Mouse (Mus musculus): ENCODE measurements around the gene Carmil2. TPM values are rescaled to one million over a fixed set of nuclear protein-coding genes. Genes with fewer than 3 reads are reported as not detected.
A peak's percentile ranks its signal among the peaks of the same experiment; 100 is the strongest.

Carmil2 gene
- polyA plus RNA-seq, 1 experiment from 2014 or later: 0.41 TPM

DNA sequence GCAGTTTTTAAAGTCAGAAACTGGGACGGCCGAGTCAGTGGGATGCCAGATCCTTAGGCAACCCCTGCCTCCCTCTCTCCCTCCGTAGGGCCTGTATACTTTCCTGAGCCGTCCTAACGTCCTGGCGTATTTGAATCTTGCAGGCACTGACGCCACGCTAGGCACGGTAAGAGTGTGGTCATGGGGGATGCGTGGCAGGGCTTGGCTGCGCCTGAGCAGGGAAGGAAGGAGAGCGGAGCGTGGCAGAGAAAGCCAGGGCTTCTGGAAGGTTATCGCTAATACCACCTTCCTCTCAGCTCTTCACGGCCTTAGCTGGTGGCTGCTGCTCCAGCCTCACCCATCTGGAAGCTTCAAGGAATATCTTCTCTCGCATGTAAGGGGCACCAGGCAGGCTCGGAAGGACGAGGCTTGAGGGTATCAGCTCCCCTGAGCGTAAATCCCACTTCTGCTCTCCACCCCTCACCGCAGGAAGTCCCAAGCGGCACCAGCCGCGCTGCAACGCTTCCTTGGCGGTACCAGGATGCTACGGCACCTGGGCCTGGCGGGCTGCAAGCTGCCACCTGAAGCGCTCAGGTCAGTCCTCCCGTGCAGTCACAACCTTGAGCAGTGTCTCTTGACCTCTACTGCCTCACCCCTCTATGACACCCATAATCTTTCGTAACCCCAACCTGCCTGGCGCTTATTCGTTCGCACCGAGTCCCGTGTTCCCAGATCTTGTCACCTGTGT lies 3.3 kb downstream of the Carmil2 start:
- Histone ChIP-seq H3K36me3 (ENCODE audit: control insufficient read depth, insufficient read depth, low read length) (peaks cover 2% of the 10 kb centered on the region), H3K27ac (replicated peaks in 1 of 2; ENCODE audit: control insufficient read depth in 1 of 2, insufficient read depth in 1 of 2, low read depth in 2 of 2, low read length in 2 of 2) (no peak overlapping the region), H3K9me3 (ENCODE audit: control insufficient read depth, low read length) (peaks cover 4% of the 10 kb centered on the region; the same call in 1 of the 2 replicates), H3K4me3 (ENCODE audit: control insufficient read depth in 1 of 2, insufficient read depth in 1 of 2, low read depth in 1 of 2, low read length in 2 of 2) (no peak overlapping the region), H3K4me2 (ENCODE audit: low read length) (no peak overlapping the region), H3K9ac (ENCODE audit: low read length) (no peak overlapping the region), H3K4me1 (ENCODE audit: control insufficient read depth in 2 of 2, insufficient read depth in 2 of 2, low read length in 2 of 2) (peaks cover 5 to 15% of the 10 kb centered on the region in 2 experiments; a peak in 2 of 4 replicates), H3K27me3 (ENCODE audit: control insufficient read depth, insufficient read depth, low read length) (peaks cover 15% of the 10 kb centered on the region)
- 52% methylated on average over 34 of the region's 35 CpGs for WGBS
- no peak for ATAC-seq (ENCODE audit: insufficient number of reproducible peaks, insufficient read depth, low FRiP score, low read depth)

DNA sequence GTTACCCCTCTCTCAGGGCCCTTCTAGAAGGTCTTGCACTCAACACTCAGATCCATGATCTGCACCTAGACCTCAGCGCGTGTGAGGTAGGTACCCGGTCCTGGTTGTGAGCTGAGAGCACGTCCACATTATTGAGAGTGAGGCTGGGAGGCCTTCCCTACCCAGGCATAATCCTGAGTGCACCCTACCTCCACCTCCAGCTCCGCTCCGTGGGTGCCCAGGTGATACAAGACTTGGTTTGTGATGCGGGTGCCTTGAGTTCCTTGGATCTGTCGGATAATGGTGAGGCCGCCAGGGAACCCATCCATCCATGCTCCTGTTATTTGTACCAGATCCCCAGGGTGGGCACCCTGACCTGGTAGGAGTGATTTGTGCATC lies 3.9 kb downstream of the Carmil2 start:
- Histone ChIP-seq H3K4me2 (ENCODE audit: low read length) (no peak overlapping the region), H3K36me3 (ENCODE audit: control insufficient read depth, insufficient read depth, low read length) (no peaks in the 10 kb centered on the region), H3K4me1 (ENCODE audit: control insufficient read depth in 2 of 2, insufficient read depth in 2 of 2, low read length in 2 of 2) (peaks cover 5 to 15% of the 10 kb centered on the region in 2 experiments; a peak in 2 of 4 replicates), H3K9ac (ENCODE audit: low read length) (no peak overlapping the region), H3K9me3 (ENCODE audit: control insufficient read depth, low read length) (peaks cover 4% of the 10 kb centered on the region; the same call in 1 of the 2 replicates), H3K27ac (replicated peaks in 1 of 2; ENCODE audit: control insufficient read depth in 1 of 2, insufficient read depth in 1 of 2, low read depth in 2 of 2, low read length in 2 of 2) (no peak overlapping the region), H3K4me3 (ENCODE audit: control insufficient read depth in 1 of 2, insufficient read depth in 1 of 2, low read depth in 1 of 2, low read length in 2 of 2) (no peak overlapping the region), H3K27me3 (ENCODE audit: control insufficient read depth, insufficient read depth, low read length) (peaks cover 17% of the 10 kb centered on the region)
- ATAC-seq (ENCODE audit: insufficient number of reproducible peaks, insufficient read depth, low FRiP score, low read depth): no peak
- WGBS: 82% methylated on average over 9 of the region's 9 CpGs

DNA sequence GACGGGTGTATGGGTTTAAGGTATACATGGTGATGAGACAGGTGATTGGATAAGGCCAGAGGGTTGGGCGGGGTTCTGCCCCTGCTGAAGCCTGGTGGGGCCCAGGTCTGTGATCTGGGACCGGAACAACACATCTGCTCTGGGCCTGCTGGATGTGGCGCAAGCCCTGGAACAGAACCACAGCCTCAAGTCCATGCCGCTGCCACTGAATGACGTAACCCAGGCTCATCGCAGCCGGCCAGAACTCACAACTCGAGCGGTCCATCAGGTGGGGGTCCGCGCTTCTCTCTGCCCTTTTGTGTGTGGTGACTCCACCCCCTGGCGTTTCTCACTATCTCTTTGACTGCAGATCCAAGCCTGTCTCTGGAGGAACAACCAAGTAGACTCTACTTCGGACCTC lies 4.9 kb downstream of the Carmil2 start:
- Histone ChIP-seq H3K4me2 (ENCODE audit: low read length) (no peak overlapping the region), H3K4me3 (ENCODE audit: control insufficient read depth in 1 of 2, insufficient read depth in 1 of 2, low read depth in 1 of 2, low read length in 2 of 2) (no peak overlapping the region), H3K9ac (ENCODE audit: low read length) (no peak overlapping the region), H3K27ac (replicated peaks in 1 of 2; ENCODE audit: control insufficient read depth in 1 of 2, insufficient read depth in 1 of 2, low read depth in 2 of 2, low read length in 2 of 2) (no peak overlapping the region), H3K9me3 (ENCODE audit: control insufficient read depth, low read length) (peaks cover 4% of the 10 kb centered on the region; the same call in 1 of the 2 replicates), H3K36me3 (ENCODE audit: control insufficient read depth, insufficient read depth, low read length) (no peaks in the 10 kb centered on the region), H3K4me1 (ENCODE audit: control insufficient read depth in 2 of 2, insufficient read depth in 2 of 2, low read length in 2 of 2) (peaks cover 5 to 12% of the 10 kb centered on the region in 2 experiments; a peak in 2 of 4 replicates), H3K27me3 (ENCODE audit: control insufficient read depth, insufficient read depth, low read length) (peaks cover 19% of the 10 kb centered on the region)
- no peak for ATAC-seq (ENCODE audit: insufficient number of reproducible peaks, insufficient read depth, low FRiP score, low read depth)
- WGBS: 72% methylated on average over 14 of the region's 14 CpGs

DNA sequence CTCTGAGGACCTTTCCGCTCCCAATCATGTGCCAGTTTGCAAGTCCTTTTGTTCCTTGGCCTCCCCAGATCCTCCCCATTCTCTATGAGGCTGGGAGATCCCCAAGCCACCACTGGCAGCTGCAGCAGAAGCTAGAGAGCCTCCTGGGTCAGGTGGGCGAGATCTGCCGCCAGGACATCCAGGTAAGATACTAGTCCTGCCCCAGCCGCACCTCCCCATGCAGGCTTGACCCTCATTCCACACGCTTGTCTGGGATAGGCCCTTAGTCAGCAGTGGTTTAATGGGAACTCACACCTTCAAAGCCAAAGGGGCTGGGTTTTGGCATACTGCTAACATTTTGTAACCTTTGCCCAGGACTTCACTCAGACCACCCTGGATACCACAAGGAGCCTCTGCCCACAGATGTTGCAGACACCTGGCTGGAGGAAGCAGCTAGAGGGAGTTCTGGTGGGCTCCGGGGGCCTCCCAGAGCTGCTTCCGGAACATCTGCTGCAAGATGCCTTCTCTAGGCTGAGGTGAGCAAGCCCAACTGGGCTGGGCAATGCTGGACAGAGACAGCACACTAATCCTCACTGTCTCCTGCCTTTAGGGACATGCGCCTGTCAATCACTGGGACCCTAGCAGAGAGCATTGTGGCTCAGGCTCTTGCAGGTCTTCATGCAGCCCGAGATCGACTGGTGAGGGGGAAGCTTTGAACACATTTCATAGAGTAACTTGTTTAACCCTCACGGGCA lies 6.5 kb downstream of the Carmil2 start:
- Histone ChIP-seq H3K27ac (replicated peaks in 1 of 2; ENCODE audit: control insufficient read depth in 1 of 2, insufficient read depth in 1 of 2, low read depth in 2 of 2, low read length in 2 of 2) (no peak overlapping the region), H3K4me3 (ENCODE audit: control insufficient read depth in 1 of 2, insufficient read depth in 1 of 2, low read depth in 1 of 2, low read length in 2 of 2) (no peak overlapping the region), H3K27me3 (ENCODE audit: control insufficient read depth, insufficient read depth, low read length) (peaks cover 19% of the 10 kb centered on the region), H3K4me1 (ENCODE audit: control insufficient read depth in 2 of 2, insufficient read depth in 2 of 2, low read length in 2 of 2) (peaks cover 5 to 11% of the 10 kb centered on the region in 2 experiments; a peak in 2 of 4 replicates), H3K4me2 (ENCODE audit: low read length) (no peak overlapping the region), H3K9ac (ENCODE audit: low read length) (no peak overlapping the region), H3K36me3 (ENCODE audit: control insufficient read depth, insufficient read depth, low read length) (peaks cover 10% of the 10 kb centered on the region), H3K9me3 (ENCODE audit: control insufficient read depth, low read length) (peaks cover 4% of the 10 kb centered on the region; the same call in 1 of the 2 replicates)
- ATAC-seq (ENCODE audit: insufficient number of reproducible peaks, insufficient read depth, low FRiP score, low read depth): no peak
- 87% methylated on average over 11 of the region's 11 CpGs for WGBS

DNA sequence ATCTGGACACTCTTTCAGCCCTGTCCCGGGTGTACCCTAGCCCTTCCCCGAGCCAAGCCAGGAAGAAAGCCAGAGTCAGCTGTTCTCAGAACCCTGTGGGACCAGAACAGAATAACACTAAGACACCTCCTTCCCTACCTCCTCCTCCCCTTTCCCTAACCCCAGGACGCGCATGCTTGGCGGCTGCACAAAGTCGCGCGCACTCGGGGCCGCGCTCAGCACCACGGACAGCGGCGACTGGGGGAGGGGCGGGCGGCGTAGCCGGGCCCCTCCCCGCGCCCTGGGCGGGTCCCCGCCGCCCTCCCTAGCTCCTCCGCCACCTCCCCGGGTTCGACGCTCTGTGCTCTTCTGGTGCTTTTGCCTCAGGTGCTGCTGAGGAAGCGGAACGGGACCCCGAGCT lies 7.6 kb downstream of the Carmil2 start:
- H3K36me3 ChIP-seq (ENCODE audit: control insufficient read depth, insufficient read depth, low read length): peaks cover 21% of the 10 kb centered on the region
- peak overlapping the region; percentile 93 for H3K4me2 ChIP-seq (ENCODE audit: low read length)
- H3K27me3 ChIP-seq (ENCODE audit: control insufficient read depth, insufficient read depth, low read length): peaks cover 19% of the 10 kb centered on the region
- 5% methylated on average over 30 of the region's 30 CpGs for WGBS
- no peak for ATAC-seq (ENCODE audit: insufficient number of reproducible peaks, insufficient read depth, low FRiP score, low read depth)
- H3K4me1 ChIP-seq (ENCODE audit: control insufficient read depth in 2 of 2, insufficient read depth in 2 of 2, low read length in 2 of 2): peaks cover 5% of the 10 kb centered on the region in 2 experiments; a peak in 2 of 4 replicates
- peak overlapping the region; percentile 45 to 46 for H3K4me3 ChIP-seq (ENCODE audit: control insufficient read depth in 1 of 2, insufficient read depth in 1 of 2, low read depth in 1 of 2, low read length in 2 of 2)
- peak overlapping the region; percentile 34; the same call in 1 of the 2 replicates for H3K9ac ChIP-seq (ENCODE audit: low read length)
- H3K27ac ChIP-seq (replicated peaks in 1 of 2; ENCODE audit: control insufficient read depth in 1 of 2, insufficient read depth in 1 of 2, low read depth in 2 of 2, low read length in 2 of 2): no peak overlapping the region
- peaks cover 4% of the 10 kb centered on the region; the same call in 1 of the 2 replicates for H3K9me3 ChIP-seq (ENCODE audit: control insufficient read depth, low read length)

DNA sequence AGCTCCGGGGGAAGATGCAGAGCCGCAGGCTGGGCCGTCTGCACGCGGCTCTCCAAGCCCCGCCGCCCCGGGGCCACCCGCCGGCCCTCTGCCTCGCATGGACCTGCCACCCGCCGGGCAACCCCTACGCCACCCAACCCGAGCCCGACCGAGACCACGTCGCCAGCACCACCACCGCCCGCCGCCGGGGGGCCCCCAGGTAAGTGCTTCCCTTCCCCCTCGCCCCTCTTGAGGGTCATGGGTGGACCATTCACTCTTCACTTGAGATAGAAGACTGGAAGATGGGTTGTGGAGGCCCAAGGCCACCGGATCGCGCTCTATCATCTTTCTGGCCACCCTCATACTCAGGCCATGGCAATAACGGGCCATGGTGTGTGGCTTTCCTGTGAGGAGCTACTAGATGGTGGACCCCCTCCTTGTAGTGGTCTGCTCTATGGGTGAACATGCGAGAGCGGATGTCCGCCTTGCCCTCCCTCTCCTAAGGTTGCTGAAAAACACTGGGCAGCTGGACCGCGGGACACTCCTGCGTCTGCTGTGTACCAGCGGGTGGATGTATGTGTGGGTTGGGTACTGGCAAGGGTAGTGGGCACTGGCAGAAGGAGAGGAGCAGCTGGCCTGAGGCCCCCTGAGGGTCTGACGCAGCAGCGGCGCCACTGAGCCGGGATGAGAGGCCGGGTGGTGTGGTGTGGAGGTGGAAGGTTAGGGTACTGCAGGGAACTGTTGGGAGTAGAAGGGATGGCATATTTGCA lies 8.2 kb downstream of the Carmil2 start:
- ATAC-seq (ENCODE audit: insufficient number of reproducible peaks, insufficient read depth, low FRiP score, low read depth): no peak
- H3K9me3 ChIP-seq (ENCODE audit: control insufficient read depth, low read length): peaks cover 4% of the 10 kb centered on the region; the same call in 1 of the 2 replicates
- peaks cover 25% of the 10 kb centered on the region for H3K36me3 ChIP-seq (ENCODE audit: control insufficient read depth, insufficient read depth, low read length)
- peak overlapping the region; percentile 45 to 46 for H3K4me3 ChIP-seq (ENCODE audit: control insufficient read depth in 1 of 2, insufficient read depth in 1 of 2, low read depth in 1 of 2, low read length in 2 of 2)
- no peak overlapping the region for H3K27ac ChIP-seq (replicated peaks in 1 of 2; ENCODE audit: control insufficient read depth in 1 of 2, insufficient read depth in 1 of 2, low read depth in 2 of 2, low read length in 2 of 2)
- WGBS: 9% methylated on average over 40 of the region's 40 CpGs
- peak overlapping the region; percentile 34 for H3K9ac ChIP-seq (ENCODE audit: low read length)
- H3K4me1 ChIP-seq (ENCODE audit: control insufficient read depth in 2 of 2, insufficient read depth in 2 of 2, low read length in 2 of 2): peaks cover 5% of the 10 kb centered on the region in 2 experiments; a peak in 2 of 4 replicates
- peaks cover 16% of the 10 kb centered on the region for H3K27me3 ChIP-seq (ENCODE audit: control insufficient read depth, insufficient read depth, low read length)
- H3K4me2 ChIP-seq (ENCODE audit: low read length): peak overlapping the region; percentile 93

DNA sequence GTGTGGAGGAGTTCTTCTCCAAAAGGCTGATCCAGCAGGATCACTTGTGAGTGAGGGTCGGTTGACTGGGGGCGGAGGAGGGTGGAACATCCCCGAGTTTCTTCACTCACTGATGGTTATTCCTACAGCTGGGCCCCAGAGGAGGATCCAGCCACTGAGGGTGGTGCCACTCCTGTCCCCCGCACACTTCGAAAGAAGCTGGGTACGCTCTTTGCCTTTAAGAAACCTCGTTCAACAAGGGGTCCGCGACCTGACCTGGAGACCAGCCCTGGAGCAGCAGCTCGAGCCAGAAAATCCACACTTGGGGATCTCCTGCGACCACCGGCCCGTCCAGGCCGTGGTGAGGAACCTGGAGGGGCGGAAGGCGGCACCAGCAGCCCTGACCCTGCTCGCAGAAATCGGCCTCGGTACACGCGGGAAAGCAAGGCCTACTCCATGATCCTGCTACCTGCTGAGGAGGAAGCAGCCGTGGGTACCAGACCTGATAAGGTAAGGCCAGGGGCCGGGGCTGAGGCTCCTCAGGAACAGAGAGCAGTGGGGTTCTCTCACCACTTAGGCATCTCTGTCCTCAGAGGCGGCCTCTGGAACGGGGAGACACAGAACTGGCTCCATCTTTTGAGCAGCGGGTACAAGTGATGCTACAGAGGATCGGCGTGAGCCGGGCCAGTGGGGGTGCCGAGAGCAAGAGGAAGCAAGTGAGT lies 9.2 kb downstream of the Carmil2 start:
- peaks cover 6% of the 10 kb centered on the region for H3K27me3 ChIP-seq (ENCODE audit: control insufficient read depth, insufficient read depth, low read length)

More for the DNA sequence above, 9.2 kb downstream of the Carmil2 start:
- Histone ChIP-seq H3K4me1 (ENCODE audit: control insufficient read depth in 2 of 2, insufficient read depth in 2 of 2, low read length in 2 of 2) (peaks cover 8 to 9% of the 10 kb centered on the region in 2 experiments; a peak in 3 of 4 replicates), H3K4me2 (ENCODE audit: low read length) (no peak overlapping the region), H3K27ac (replicated peaks in 1 of 2; ENCODE audit: control insufficient read depth in 1 of 2, insufficient read depth in 1 of 2, low read depth in 2 of 2, low read length in 2 of 2) (no peak overlapping the region), H3K4me3 (ENCODE audit: control insufficient read depth in 1 of 2, insufficient read depth in 1 of 2, low read depth in 1 of 2, low read length in 2 of 2) (no peak overlapping the region), H3K9ac (ENCODE audit: low read length) (no peak overlapping the region), H3K36me3 (ENCODE audit: control insufficient read depth, insufficient read depth, low read length) (peaks cover 30% of the 10 kb centered on the region), H3K9me3 (ENCODE audit: control insufficient read depth, low read length) (peaks cover 4% of the 10 kb centered on the region; the same call in 1 of the 2 replicates)
- no peak for ATAC-seq (ENCODE audit: insufficient number of reproducible peaks, insufficient read depth, low FRiP score, low read depth)
- WGBS: 72% methylated on average over 30 of the region's 30 CpGs
